7 mouse cellular contexts compared by ENCODE assay signal in genomic region chr11:101442127-101442693, GRCm38 (mm10). TPM values are rescaled to one million over a fixed set of nuclear protein-coding genes. Genes with fewer than 3 reads are reported as not detected.
DNase-seq lines count a peak whose midpoint lies in the region; ATAC-seq lines count a peak whose summit lies in the region.

Gene Rpl27 (plus strand): TSS chr11:101442298.

- peak within 1 kb of the TSS; percentile 84 for H3K4me3 ChIP-seq in embryonic facial prominence, embryonic 12.5 days
- H3K4me3 ChIP-seq in limb, embryonic 11.5 days (ENCODE audit: low read depth, low read length), result peak within 1 kb of the TSS; percentile 87
- peak within 1 kb of the TSS; percentile 59 for H3K4me3 ChIP-seq in midbrain, embryonic 14.5 days (replicated peaks; ENCODE audit: low read depth, low read length)

- peak within 1 kb of the TSS; percentile 92 for H3K4me2 ChIP-seq in embryonic facial prominence, embryonic 12.5 days (replicated peaks)
- H3K4me2 ChIP-seq in limb, embryonic 11.5 days (ENCODE audit: low read depth, severe bottlenecking), result peak within 1 kb of the TSS; percentile 95
- H3K4me2 ChIP-seq in midbrain, embryonic 14.5 days (ENCODE audit: low read length), result peak within 1 kb of the TSS; percentile 98

- H3K4me1 ChIP-seq in embryonic facial prominence, embryonic 12.5 days, result peaks cover 12% of the 10 kb centered on the region
- H3K4me1 ChIP-seq in limb, embryonic 11.5 days (ENCODE audit: control insufficient read depth, insufficient read depth, low read length), result peaks cover 10% of the 10 kb centered on the region; the same call in 1 of the 2 replicates
- peaks cover 10% of the 10 kb centered on the region for H3K4me1 ChIP-seq in midbrain, embryonic 14.5 days (ENCODE audit: control insufficient read depth, insufficient read depth, low read length)

- under 1% methylated on average over 42 of the region's 42 CpGs for WGBS in embryonic facial prominence, embryonic 12.5 days
- WGBS in limb, embryonic 11.5 days, result 0% methylated on average over 42 of the region's 42 CpGs
- under 1% methylated on average over 42 of the region's 42 CpGs for WGBS in midbrain, embryonic 14.5 days

- no peaks in the 10 kb centered on the region for H3K27me3 ChIP-seq in embryonic facial prominence, embryonic 12.5 days
- H3K27me3 ChIP-seq in limb, embryonic 11.5 days (ENCODE audit: control insufficient read depth, insufficient read depth, low read length), result no peaks in the 10 kb centered on the region
- no peaks in the 10 kb centered on the region for H3K27me3 ChIP-seq in midbrain, embryonic 14.5 days (ENCODE audit: control insufficient read depth, insufficient read depth, low read length)

- peak within 1 kb of the TSS; percentile 92 for H3K9ac ChIP-seq in embryonic facial prominence, embryonic 12.5 days
- H3K9ac ChIP-seq in limb, embryonic 11.5 days (ENCODE audit: low read length), result peak within 1 kb of the TSS; percentile 93
- peak within 1 kb of the TSS; percentile 95 for H3K9ac ChIP-seq in midbrain, embryonic 14.5 days (replicated peaks; ENCODE audit: low read length)

- H3K27ac ChIP-seq in embryonic facial prominence, embryonic 12.5 days, result peak within 1 kb of the TSS; percentile 94
- peak within 1 kb of the TSS; percentile 86 for H3K27ac ChIP-seq in limb, embryonic 11.5 days (replicated peaks; ENCODE audit: low read depth, low read length)
- peak within 1 kb of the TSS; percentile 96 for H3K27ac ChIP-seq in midbrain, embryonic 14.5 days (replicated peaks; ENCODE audit: low read depth, low read length)

- no peaks in the 10 kb centered on the region for H3K9me3 ChIP-seq in embryonic facial prominence, embryonic 12.5 days
- H3K9me3 ChIP-seq in limb, embryonic 11.5 days (ENCODE audit: control insufficient read depth, low read length), result no peaks in the 10 kb centered on the region
- no peaks in the 10 kb centered on the region for H3K9me3 ChIP-seq in midbrain, embryonic 14.5 days (ENCODE audit: control insufficient read depth, low read length)

- ATAC-seq in embryonic facial prominence, embryonic 12.5 days (ENCODE audit: insufficient number of reproducible peaks, insufficient read depth, low FRiP score, low TSS enrichment), result peak; percentile 99
- peak; percentile 98 for ATAC-seq in limb, embryonic 11.5 days (ENCODE audit: insufficient number of reproducible peaks, low FRiP score, low TSS enrichment, low read depth)
- peak; percentile 97 for ATAC-seq in midbrain, embryonic 14.5 days (ENCODE audit: low FRiP score, low TSS enrichment)

- peak; percentile 92 for DNase-seq in adrenal gland, postnatal 25 days
- peak; percentile 100 for DNase-seq in heart, adult 11 months
- peak; percentile 94 for DNase-seq in kidney, adult 18-20 months
- DNase-seq in limb, embryonic 11.5 days (ENCODE audit: low spot score), result peak; percentile 99
- DNase-seq in midbrain, embryonic 14.5 days, result peak; percentile 98
- DNase-seq in spleen, adult 18-20 months, result peak; percentile 85 to 96

- H3K36me3 ChIP-seq in embryonic facial prominence, embryonic 12.5 days, result peaks cover 28% of the 10 kb centered on the region
- H3K36me3 ChIP-seq in limb, embryonic 11.5 days (ENCODE audit: control insufficient read depth, insufficient read depth, low read length), result peaks cover 21% of the 10 kb centered on the region
- peaks cover 29% of the 10 kb centered on the region for H3K36me3 ChIP-seq in midbrain, embryonic 14.5 days (ENCODE audit: control insufficient read depth, insufficient read depth, low read length)

RNA-seq across cellular contexts. Expression of gene Rpl27, which starts in this region (rescaled TPM):
- 74.2 and 91.6 TPM in 2 replicates for total RNA-seq in adrenal gland, postnatal 25 days (2021)
- polyA plus RNA-seq in embryonic facial prominence, embryonic 12.5 days (2016; fragmentation: Nextera tagmentation; extraction: Ambion mirVana), result 361 and 382 TPM in 2 replicates
- 459 and 489 TPM in 2 replicates for polyA plus RNA-seq in limb, embryonic 11.5 days (2014; fragmentation: Nextera tagmentation; extraction: Ambion mirVana)
- 301 and 329 TPM in 2 replicates for polyA plus RNA-seq in midbrain, embryonic 14.5 days (2014; fragmentation: Nextera tagmentation; extraction: Ambion mirVana)

Comparison
In these comparisons a context has a peak if more than half of its experiments do, and no peak if none do; other contexts are left out.
1. Peak in every context shown above with its lines: DNase-seq, ATAC-seq, H3K4me3 ChIP-seq and H3K27ac ChIP-seq.